Comparison of ENCODE assay signal across 8 mouse cellular contexts in genomic region chr15:80704267-80704666, GRCm38 (mm10). TPM values are rescaled to one million over a fixed set of nuclear protein-coding genes. Genes with fewer than 3 reads are reported as not detected.
DNase-seq lines count a peak whose midpoint lies in the region; ATAC-seq and TF ChIP-seq lines count a peak whose summit lies in the region.

No protein-coding gene starts in this region.

- DNase-seq in kidney, postnatal 0 days (ENCODE audit: low spot score), result peak; percentile 92
- peak; percentile 84 for DNase-seq in testis, postnatal 10 days (ENCODE audit: low spot score)

- no peak overlapping the region for H3K4me3 ChIP-seq in bone marrow macrophage, adult 2 months (ENCODE audit: insufficient read depth, low read length)
- H3K4me3 ChIP-seq in heart, embryonic 13.5 days, result no peak overlapping the region
- no peak overlapping the region for H3K4me3 ChIP-seq in kidney, postnatal 0 days (replicated peaks; ENCODE audit: low read depth, low read length)
- H3K4me3 ChIP-seq in liver, embryonic 16.5 days (ENCODE audit: low read depth, low read length), result no peak overlapping the region
- no peak overlapping the region for H3K4me3 ChIP-seq in neural tube, embryonic 13.5 days

- WGBS in heart, embryonic 13.5 days, result 8% methylated on average over 7 of the region's 7 CpGs
- WGBS in kidney, postnatal 0 days, result 5% methylated on average over 7 of the region's 7 CpGs
- 7% methylated on average over 7 of the region's 7 CpGs for WGBS in liver, embryonic 16.5 days (ENCODE audit: insufficient replicate concordance)
- WGBS in neural tube, embryonic 13.5 days, result 6% methylated on average over 7 of the region's 7 CpGs

- peak; percentile 90 for ATAC-seq in CD4-positive, CD25-positive, alpha-beta regulatory T cell, adult 4 months
- ATAC-seq in erythroblast, adult 5-6 weeks (replicated peaks; ENCODE audit: low FRiP score, poor library complexity, severe bottlenecking), result peak; percentile 75
- no peak for ATAC-seq in heart, embryonic 13.5 days (ENCODE audit: extremely low read depth, insufficient number of reproducible peaks, low FRiP score, low TSS enrichment)
- peak; percentile 90 for ATAC-seq in kidney, postnatal 0 days (replicated peaks; ENCODE audit: low FRiP score, low read depth)
- peak; percentile 79 for ATAC-seq in liver, embryonic 16.5 days (ENCODE audit: low read depth)
- peak; percentile 84 for ATAC-seq in neural tube, embryonic 13.5 days (ENCODE audit: low read depth)

- peaks cover 9% of the 10 kb centered on the region for H3K4me1 ChIP-seq in bone marrow macrophage, adult 2 months (ENCODE audit: control insufficient read depth, insufficient read depth, low read length)
- H3K4me1 ChIP-seq in heart, embryonic 13.5 days, result peaks cover 28% of the 10 kb centered on the region
- no peaks in the 10 kb centered on the region; the same call in 1 of the 2 replicates for H3K4me1 ChIP-seq in kidney, postnatal 0 days (replicated peaks; ENCODE audit: insufficient read depth, low read length)
- peaks cover 18% of the 10 kb centered on the region for H3K4me1 ChIP-seq in liver, embryonic 16.5 days (ENCODE audit: control insufficient read depth, low read depth, low read length)
- H3K4me1 ChIP-seq in neural tube, embryonic 13.5 days (replicated peaks), result peaks cover 35% of the 10 kb centered on the region

- H3K27me3 ChIP-seq in heart, embryonic 13.5 days (replicated peaks), result peaks cover 6% of the 10 kb centered on the region
- H3K27me3 ChIP-seq in kidney, postnatal 0 days (ENCODE audit: insufficient read depth, low read length), result no peaks in the 10 kb centered on the region
- H3K27me3 ChIP-seq in liver, embryonic 16.5 days (ENCODE audit: control insufficient read depth, insufficient read depth, low read depth, low read length), result no peaks in the 10 kb centered on the region
- peaks cover 5% of the 10 kb centered on the region; the same call in 1 of the 2 replicates for H3K27me3 ChIP-seq in neural tube, embryonic 13.5 days

- H3K36me3 ChIP-seq in heart, embryonic 13.5 days, result no peaks in the 10 kb centered on the region
- no peaks in the 10 kb centered on the region for H3K36me3 ChIP-seq in kidney, postnatal 0 days (ENCODE audit: insufficient read depth, low read length)
- no peaks in the 10 kb centered on the region for H3K36me3 ChIP-seq in liver, embryonic 16.5 days (ENCODE audit: control insufficient read depth, insufficient read depth)
- H3K36me3 ChIP-seq in neural tube, embryonic 13.5 days, result no peaks in the 10 kb centered on the region

- no peak overlapping the region for H3K9ac ChIP-seq in heart, embryonic 13.5 days
- no peak overlapping the region for H3K9ac ChIP-seq in kidney, postnatal 0 days (ENCODE audit: low read depth, low read length)
- no peak overlapping the region for H3K9ac ChIP-seq in liver, embryonic 16.5 days (ENCODE audit: low read depth, low read length)
- no peak overlapping the region for H3K9ac ChIP-seq in neural tube, embryonic 13.5 days

- TF ChIP-seq POLR2A in bone marrow macrophage, adult 2 months (IDR thresholded peaks at IDR 0.05; ENCODE audit: borderline replicate concordance, low read depth, low read length), result no peak

- H3K4me2 ChIP-seq in heart, embryonic 13.5 days, result peak overlapping the region; percentile 41
- H3K4me2 ChIP-seq in kidney, postnatal 0 days (ENCODE audit: low read length), result 0 out of 2 replicates have a peak overlapping the region, but pooled peaks have one; percentile 13
- peak overlapping the region; percentile 33; the same call in 1 of the 2 replicates for H3K4me2 ChIP-seq in liver, embryonic 16.5 days (ENCODE audit: low read depth, low read length)
- 0 out of 2 replicates have a peak overlapping the region, but pooled peaks have one; percentile 27 for H3K4me2 ChIP-seq in neural tube, embryonic 13.5 days

- no peaks in the 10 kb centered on the region for H3K9me3 ChIP-seq in heart, embryonic 13.5 days
- H3K9me3 ChIP-seq in kidney, postnatal 0 days (replicated peaks; ENCODE audit: low read length), result no peaks in the 10 kb centered on the region
- no peaks in the 10 kb centered on the region for H3K9me3 ChIP-seq in liver, embryonic 16.5 days (replicated peaks; ENCODE audit: control insufficient read depth, low read length)
- H3K9me3 ChIP-seq in neural tube, embryonic 13.5 days, result no peaks in the 10 kb centered on the region

- TF ChIP-seq CTCF in bone marrow macrophage, adult 2 months (IDR thresholded peaks at IDR 0.05; ENCODE audit: low read depth, low read length), result peak; percentile 69
- peak; percentile 91 for TF ChIP-seq CTCF in kidney, postnatal 0 days (IDR thresholded peaks at IDR 0.05; ENCODE audit: low read depth)

- H3K27ac ChIP-seq in bone marrow macrophage, adult 2 months (ENCODE audit: insufficient read depth, low read depth, low read length), result no peak overlapping the region
- no peak overlapping the region for H3K27ac ChIP-seq in heart, embryonic 13.5 days (replicated peaks)
- H3K27ac ChIP-seq in kidney, postnatal 0 days, result no peak overlapping the region
- H3K27ac ChIP-seq in liver, embryonic 16.5 days (ENCODE audit: low read length), result no peak overlapping the region
- H3K27ac ChIP-seq in neural tube, embryonic 13.5 days (replicated peaks), result no peak overlapping the region

RNA-seq across cellular contexts. Expression of gene Tnrc6b, which starts 6.8 kb away (rescaled TPM):
- 10 to 100 TPM; 58.7 to 84.9 TPM for polyA plus RNA-seq in CD4-positive, CD25-positive, alpha-beta regulatory T cell, adult 4 months (2017; shearing (Covaris generic))
- polyA plus RNA-seq in bone marrow macrophage, adult 2 months (2012; ENCODE audit: insufficient read depth, insufficient read length, missing spikeins), result 26.7 and 28.4 TPM in 2 replicates
- total RNA-seq in erythroblast, adult 5-6 weeks (2015; ENCODE audit: low replicate concordance), result 138 and 146 TPM in 2 replicates
- 214 and 245 TPM in 2 replicates for total RNA-seq in erythroblast, adult 5-6 weeks (2017; ENCODE audit: low replicate concordance)
- 23.8 and 24.2 TPM in 2 replicates for polyA plus RNA-seq in heart, embryonic 13.5 days (2015; fragmentation: Nextera tagmentation; extraction: Ambion mirVana)
- polyA plus RNA-seq in kidney, postnatal 0 days (2015; fragmentation: Nextera tagmentation; extraction: Ambion mirVana), result 11.2 and 15.4 TPM in 2 replicates
- polyA plus RNA-seq in liver, embryonic 16.5 days (2015; fragmentation: Nextera tagmentation; extraction: Ambion mirVana), result 19.7 and 22.1 TPM in 2 replicates
- 32.7 and 35.5 TPM in 2 replicates for polyA plus RNA-seq in neural tube, embryonic 13.5 days (2015; fragmentation: Nextera tagmentation; extraction: Ambion mirVana)

RNA-seq across cellular contexts. Expression of gene Fam83f, which starts 32.6 kb away (rescaled TPM):
- polyA plus RNA-seq in CD4-positive, CD25-positive, alpha-beta regulatory T cell, adult 4 months (2017; shearing (Covaris generic)), result under 1 TPM in 1 of 2 experiments, not detected in 1; 0.30 TPM
- polyA plus RNA-seq in bone marrow macrophage, adult 2 months (2012; ENCODE audit: insufficient read depth, insufficient read length, missing spikeins), result 6.9 and 8.4 TPM in 2 replicates
- total RNA-seq in erythroblast, adult 5-6 weeks (2015; ENCODE audit: low replicate concordance), result not detected in 2 replicates
- 0.98 TPM in 1 of 2 replicates, not detected in the other for total RNA-seq in erythroblast, adult 5-6 weeks (2017; ENCODE audit: low replicate concordance)
- polyA plus RNA-seq in heart, embryonic 13.5 days (2015; fragmentation: Nextera tagmentation; extraction: Ambion mirVana), result 0.13 and 0.14 TPM in 2 replicates
- polyA plus RNA-seq in kidney, postnatal 0 days (2015; fragmentation: Nextera tagmentation; extraction: Ambion mirVana), result 5.6 and 6.1 TPM in 2 replicates
- polyA plus RNA-seq in liver, embryonic 16.5 days (2015; fragmentation: Nextera tagmentation; extraction: Ambion mirVana), result 4.5 and 6.0 TPM in 2 replicates
- 0.22 and 0.28 TPM in 2 replicates for polyA plus RNA-seq in neural tube, embryonic 13.5 days (2015; fragmentation: Nextera tagmentation; extraction: Ambion mirVana)
